Mouse (Mus musculus) layer of hippocampus, adult 2 months (tissue): ENCODE measurements at regions not wholly inside any gene's neighbourhood (a gene's known extent, or its start where the extent isn't known, plus 50 kb on each side); places are given as distances from the start of the nearest gene placed in this dataset.

Source experiments
- DNase-seq, 2 experiments: peaks; one replicate each; pipeline ENCODE4 v3.0.0; 2022; ENCODE audit warnings: low spot score in 2 of 2
- H3K27ac ChIP-seq: fragments of 200-600 bp; 2 replicates; pipeline ENCODE4 v1.8.1; 2022
- H3K4me3 ChIP-seq: fragments of 200-600 bp; 2 replicates; pipeline ENCODE4 v1.8.1; 2022; ENCODE audit warnings: mild to moderate bottlenecking
- CTCF ChIP-seq: fragments of 200-600 bp; conservative IDR thresholded peaks from 2 replicates; pipeline ENCODE4 v1.8.1; 2022; ENCODE audit warnings: antibody characterized with exemption, mild to moderate bottlenecking, moderate library complexity

GRCm38 (mm10) chr14:80522536-80522935, 538.7 kb downstream of the Olfm4 start:
- no peak for TF ChIP-seq CTCF
- Histone ChIP-seq H3K27ac (no peak overlapping the region), H3K4me3 (no peak overlapping the region)
- DNase-seq: no peak

- no peak for TF ChIP-seq CTCF
- DNase-seq: no peak
- no peak overlapping the region for H3K4me3 ChIP-seq
- H3K27ac ChIP-seq: no peak overlapping the region
These were observed 544.6 kb downstream of the Olfm4 start for GRCm38 (mm10) chr14:80528419-80529028.

GRCm38 (mm10) chr14:80536044-80536745, 552.3 kb downstream of the Olfm4 start:
- TF ChIP-seq CTCF: no peak
- no peak overlapping the region for H3K27ac ChIP-seq
- H3K4me3 ChIP-seq: peak overlapping the region; percentile 3; the same call in 1 of the 2 replicates
- DNase-seq: peak in 1 of 2 experiments; percentile 3

- Histone ChIP-seq H3K4me3 (no peak overlapping the region), H3K27ac (no peak overlapping the region)
- TF ChIP-seq CTCF: no peak
- DNase-seq: no peak
These were observed 576.1 kb downstream of the Olfm4 start for GRCm38 (mm10) chr14:80559950-80560349.
